Mouse (Mus musculus): ENCODE results near the gene Mdh1b. TPM values are rescaled to one million over a fixed set of nuclear protein-coding genes. Genes with fewer than 3 reads are reported as not detected.

Gene Mdh1b
- 0.16 TPM in 1 of 2 replicates, not detected in the other for polyA plus RNA-seq (2016; fragmentation: Nextera tagmentation; extraction: Ambion mirVana)

DNA sequence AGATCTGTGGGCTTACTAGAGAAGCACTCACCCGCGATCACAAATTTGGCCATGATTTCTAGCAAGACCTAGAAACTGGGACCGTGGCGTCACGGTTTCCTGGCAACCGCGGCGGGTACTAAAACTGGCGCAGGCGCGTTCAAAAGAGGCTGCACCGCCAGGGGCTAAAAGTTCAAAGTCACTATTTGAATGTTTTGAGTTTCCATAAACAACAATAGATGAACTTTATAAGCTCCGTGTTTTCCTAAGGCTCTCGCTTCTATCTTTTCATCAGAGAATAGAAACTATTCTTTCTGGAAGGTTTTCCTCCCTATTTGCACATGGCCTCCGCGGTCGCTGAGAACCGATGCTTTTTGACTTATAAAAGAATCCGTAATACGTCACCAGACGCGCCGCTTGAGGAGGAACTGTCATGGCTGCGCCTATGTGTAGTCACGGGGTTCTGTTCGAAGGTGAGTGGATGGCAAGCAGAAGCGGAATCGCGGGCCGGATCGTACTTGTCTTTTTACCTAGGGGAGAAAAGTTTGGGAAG lies at the start of gene Mdh1b, which contains the start of gene Fastkd2:
Mdh1b (minus strand) TSS at position 79 of the 532 bp plus-strand sequence.
Fastkd2 (plus strand) TSS at position 375 of the 532 bp plus-strand sequence.
- Histone ChIP-seq H3K4me1 (peaks cover 12% of the 10 kb centered on the region), H3K36me3 (no peaks in the 10 kb centered on the region), H3K27me3 (ENCODE audit: insufficient read depth, poor library complexity, severe bottlenecking) (no peaks in the 10 kb centered on the region), H3K27ac (peak within 1 kb of the TSS; percentile 89), H3K9me3 (no peaks in the 10 kb centered on the region), H3K4me3 (peak within 1 kb of the TSS; percentile 78)
- DNase-seq (ENCODE audit: low spot score) = peak; percentile 95
- WGBS = under 1% methylated on average over 31 of the region's 31 CpGs

GRCm38 (mm10) chr1:63776902-63777630 lies 46.9 kb upstream of the Mdh1b start:
- H3K4me3 ChIP-seq = no peak overlapping the region
- no peaks in the 10 kb centered on the region for H3K27me3 ChIP-seq (ENCODE audit: insufficient read depth, poor library complexity, severe bottlenecking)
- no peaks in the 10 kb centered on the region for H3K4me1 ChIP-seq
- no peak for DNase-seq (ENCODE audit: low spot score)
- H3K27ac ChIP-seq = no peak overlapping the region
- no peaks in the 10 kb centered on the region for H3K36me3 ChIP-seq
- no peaks in the 10 kb centered on the region for H3K9me3 ChIP-seq
- 42% methylated on average over 4 of the region's 4 CpGs for WGBS

DNA sequence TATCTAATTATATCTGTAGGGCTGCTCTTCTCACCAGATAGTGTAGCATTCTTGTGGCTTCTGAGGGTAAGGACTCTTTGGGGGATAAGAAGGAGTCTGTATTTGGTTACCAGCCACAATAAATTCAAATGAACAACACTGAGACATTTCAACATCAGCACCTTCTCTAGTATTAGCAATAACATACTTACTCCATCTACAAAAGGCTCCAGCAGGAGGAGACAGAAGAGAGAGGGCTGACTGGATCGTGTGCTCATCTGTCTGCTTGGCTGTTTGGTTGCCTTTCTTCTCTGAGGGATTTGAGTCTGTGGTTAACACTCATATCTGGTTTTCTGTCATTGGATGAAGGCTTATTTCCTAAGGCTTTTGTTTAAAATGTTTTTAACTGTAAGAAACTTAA lies 46.3 kb upstream of the Mdh1b start:
- no peaks in the 10 kb centered on the region for H3K36me3 ChIP-seq
- H3K9me3 ChIP-seq = no peaks in the 10 kb centered on the region
- no peak for DNase-seq (ENCODE audit: low spot score)
- H3K4me1 ChIP-seq = no peaks in the 10 kb centered on the region
- H3K27me3 ChIP-seq (ENCODE audit: insufficient read depth, poor library complexity, severe bottlenecking) = no peaks in the 10 kb centered on the region
- H3K27ac ChIP-seq = no peak overlapping the region
- 51% methylated on average over 1 of the region's 1 CpGs for WGBS
- H3K4me3 ChIP-seq = no peak overlapping the region

DNA sequence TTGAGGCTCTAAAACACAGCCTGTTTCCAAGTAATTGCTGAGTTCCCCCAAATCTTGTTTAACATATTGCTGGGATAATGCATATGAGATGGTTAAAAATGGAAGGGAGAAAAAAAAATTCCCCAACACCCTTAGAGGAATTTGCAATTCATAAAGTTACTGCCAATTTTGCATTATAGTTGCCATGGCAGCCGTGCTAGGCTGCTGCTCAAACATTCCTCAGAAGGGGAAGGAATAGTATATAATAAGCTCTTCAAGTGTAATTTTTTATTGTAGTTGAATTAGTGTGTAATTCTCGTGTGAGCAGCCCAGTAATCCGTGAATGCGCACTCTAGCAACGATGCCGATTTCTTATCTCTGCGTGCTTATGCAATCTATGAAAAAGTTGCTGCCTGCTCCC lies 40.2 kb upstream of the Mdh1b start:
- 87% methylated on average over 7 of the region's 7 CpGs for WGBS
- H3K36me3 ChIP-seq = no peaks in the 10 kb centered on the region
- no peak overlapping the region for H3K4me3 ChIP-seq
- DNase-seq (ENCODE audit: low spot score) = no peak
- H3K27me3 ChIP-seq (ENCODE audit: insufficient read depth, poor library complexity, severe bottlenecking) = no peaks in the 10 kb centered on the region
- no peak overlapping the region for H3K27ac ChIP-seq
- no peaks in the 10 kb centered on the region for H3K4me1 ChIP-seq
- H3K9me3 ChIP-seq = no peaks in the 10 kb centered on the region

DNA sequence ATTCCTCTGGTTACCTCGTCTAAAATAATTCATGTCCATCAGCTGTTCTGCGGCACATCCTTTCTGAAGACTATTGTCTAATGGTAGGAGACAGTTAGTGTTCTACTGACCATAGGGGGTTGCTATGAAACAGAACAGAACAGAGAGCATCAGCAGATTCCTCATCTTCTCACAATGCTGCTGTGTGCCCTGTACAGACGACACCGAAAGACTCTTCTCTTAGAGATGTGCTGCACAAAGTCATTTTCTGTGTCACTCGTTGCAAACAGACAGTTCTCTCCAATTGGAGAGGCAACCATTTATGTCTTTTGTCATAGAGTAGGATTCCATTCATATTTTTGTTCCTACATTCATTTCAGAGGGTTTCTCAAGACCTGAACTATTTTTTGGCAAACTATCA lies 39.0 kb upstream of the Mdh1b start, which contains the start of gene 4933402D24Rik:
4933402D24Rik (minus strand) TSS at position 101 of the 400 bp plus-strand sequence.
- H3K27ac ChIP-seq = no peak within 1 kb of the TSS

DNA sequence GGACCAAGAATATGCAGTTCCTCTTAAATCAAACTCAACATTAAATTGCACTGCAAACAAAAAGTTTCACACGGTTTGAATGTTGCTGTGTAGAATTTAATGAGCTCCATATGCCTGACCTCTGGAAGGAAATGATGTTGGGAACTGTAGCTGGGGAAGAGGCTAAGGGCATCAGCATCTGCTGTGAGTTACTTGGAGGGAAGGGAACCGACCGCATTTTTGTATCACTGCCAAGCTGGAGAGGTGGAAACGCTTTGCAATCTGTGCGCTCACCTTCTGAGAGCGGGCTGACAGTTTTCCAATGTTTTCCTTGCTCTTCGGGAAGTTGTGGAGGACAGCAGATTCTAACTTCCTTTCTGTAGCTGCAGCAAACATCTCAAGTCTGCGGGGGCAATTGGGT lies 38.0 kb upstream of the Mdh1b start:
- WGBS = 71% methylated on average over 8 of the region's 8 CpGs
- no peak for DNase-seq (ENCODE audit: low spot score)
- Histone ChIP-seq H3K9me3 (no peaks in the 10 kb centered on the region), H3K4me3 (no peak overlapping the region), H3K36me3 (no peaks in the 10 kb centered on the region), H3K27ac (no peak overlapping the region), H3K27me3 (ENCODE audit: insufficient read depth, poor library complexity, severe bottlenecking) (no peaks in the 10 kb centered on the region), H3K4me1 (no peaks in the 10 kb centered on the region)

More for the DNA sequence above, 39.0 kb upstream of the Mdh1b start, which contains the start of gene 4933402D24Rik:
- Histone ChIP-seq H3K9me3 (no peaks in the 10 kb centered on the region), H3K36me3 (no peaks in the 10 kb centered on the region), H3K4me3 (no peak within 1 kb of the TSS), H3K4me1 (no peaks in the 10 kb centered on the region), H3K27me3 (ENCODE audit: insufficient read depth, poor library complexity, severe bottlenecking) (no peaks in the 10 kb centered on the region)
- no peak for DNase-seq (ENCODE audit: low spot score)
- 81% methylated on average over 5 of the region's 5 CpGs for WGBS

- Histone ChIP-seq H3K4me3 (no peak overlapping the region), H3K27ac (no peak overlapping the region), H3K27me3 (ENCODE audit: insufficient read depth, poor library complexity, severe bottlenecking) (no peaks in the 10 kb centered on the region), H3K9me3 (no peaks in the 10 kb centered on the region), H3K36me3 (no peaks in the 10 kb centered on the region), H3K4me1 (no peaks in the 10 kb centered on the region)
- DNase-seq (ENCODE audit: low spot score) = no peak
- 82% methylated on average over 7 of the region's 7 CpGs for WGBS
Measured at GRCm38 (mm10) chr1:63764395-63764794, 34.3 kb upstream of the Mdh1b start.

DNA sequence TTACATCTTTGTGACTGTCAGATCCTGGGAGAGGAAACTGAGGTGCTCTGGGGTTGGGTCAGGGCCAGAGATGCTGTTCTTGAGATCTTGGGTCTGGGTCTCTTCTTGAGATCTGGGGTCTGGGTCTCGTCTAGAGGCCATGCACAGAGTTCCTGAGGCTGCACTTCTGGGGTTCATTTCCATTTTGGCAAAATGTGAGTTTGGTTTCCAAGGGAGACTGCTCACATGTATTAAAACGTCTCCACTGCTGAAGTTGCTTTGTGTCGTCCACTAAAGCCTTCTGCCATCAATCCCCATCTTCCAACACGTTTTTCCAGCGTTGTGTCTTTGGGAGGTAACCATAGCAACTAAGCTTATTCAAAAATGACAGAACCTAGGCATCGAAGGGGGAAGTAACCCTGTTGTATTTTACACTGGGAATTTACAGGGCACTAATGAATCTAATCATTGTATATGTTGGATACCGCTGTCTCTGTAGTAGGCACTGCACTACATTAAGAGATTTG lies 33.8 kb upstream of the Mdh1b start:
- Histone ChIP-seq H3K27me3 (ENCODE audit: insufficient read depth, poor library complexity, severe bottlenecking) (no peaks in the 10 kb centered on the region), H3K9me3 (no peaks in the 10 kb centered on the region), H3K4me1 (no peaks in the 10 kb centered on the region), H3K36me3 (no peaks in the 10 kb centered on the region), H3K27ac (no peak overlapping the region; the same call in 1 of the 2 replicates), H3K4me3 (no peak overlapping the region)
- WGBS = 65% methylated on average over 7 of the region's 7 CpGs
- DNase-seq (ENCODE audit: low spot score) = no peak

DNA sequence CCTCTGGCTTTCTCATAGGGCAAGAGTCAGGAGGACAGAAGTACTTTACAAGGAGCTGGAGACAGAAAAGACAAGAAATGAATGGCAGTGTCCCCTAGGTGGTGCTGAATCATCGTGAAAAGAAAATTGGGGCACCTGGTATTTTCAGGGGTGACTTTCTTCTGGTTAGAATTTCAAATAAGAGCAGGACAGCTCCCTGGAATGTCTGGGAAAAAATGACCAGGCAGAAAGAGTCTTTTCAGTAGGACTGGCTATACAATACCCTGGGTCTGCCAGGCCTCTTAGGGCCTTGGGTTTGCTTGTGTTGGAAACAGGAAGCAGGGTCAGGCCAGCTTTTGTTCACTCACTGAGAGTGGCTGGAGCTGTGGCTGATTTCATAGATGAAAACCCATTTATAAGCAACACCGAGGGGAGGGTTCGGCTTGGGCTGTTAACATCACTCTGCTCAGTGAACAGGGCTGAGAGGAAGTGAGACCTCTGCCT lies 33.1 kb upstream of the Mdh1b start:
- Histone ChIP-seq H3K4me1 (no peaks in the 10 kb centered on the region), H3K27me3 (ENCODE audit: insufficient read depth, poor library complexity, severe bottlenecking) (no peaks in the 10 kb centered on the region), H3K9me3 (no peaks in the 10 kb centered on the region), H3K27ac (no peak overlapping the region; the same call in 1 of the 2 replicates), H3K4me3 (no peak overlapping the region), H3K36me3 (no peaks in the 10 kb centered on the region)
- DNase-seq (ENCODE audit: low spot score) = no peak
- 44% methylated on average over 3 of the region's 3 CpGs for WGBS

DNA sequence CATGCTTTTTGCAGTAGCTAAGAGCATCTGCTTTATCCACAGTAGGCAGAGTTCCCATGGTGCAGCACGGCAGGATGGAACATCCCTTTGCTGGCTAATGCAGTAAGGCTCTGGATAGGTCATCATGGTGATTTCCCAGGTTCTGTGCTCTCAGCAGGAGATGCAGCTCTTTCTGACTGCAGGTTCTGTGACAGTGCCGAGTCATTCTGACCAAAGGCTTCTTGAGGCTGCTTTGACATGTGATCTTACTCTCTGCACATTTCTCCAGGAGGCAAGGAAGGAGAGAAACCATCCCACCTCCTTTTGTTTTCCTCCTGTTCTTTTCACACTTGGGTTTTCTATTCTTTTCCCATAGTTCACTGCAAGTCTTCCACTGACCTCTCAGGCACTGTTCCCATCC lies 25.9 kb upstream of the Mdh1b start:
- Histone ChIP-seq H3K4me1 (no peaks in the 10 kb centered on the region), H3K9me3 (no peaks in the 10 kb centered on the region), H3K27me3 (ENCODE audit: insufficient read depth, poor library complexity, severe bottlenecking) (no peaks in the 10 kb centered on the region), H3K27ac (no peak overlapping the region), H3K36me3 (peaks cover 18% of the 10 kb centered on the region), H3K4me3 (no peak overlapping the region)
- WGBS = 53% methylated on average over 2 of the region's 2 CpGs
- no peak for DNase-seq (ENCODE audit: low spot score)

- no peak for DNase-seq (ENCODE audit: low spot score)
- Histone ChIP-seq H3K9me3 (no peaks in the 10 kb centered on the region), H3K36me3 (no peaks in the 10 kb centered on the region), H3K4me1 (peaks cover 12% of the 10 kb centered on the region), H3K27ac (peak overlapping the region; percentile 89), H3K27me3 (ENCODE audit: insufficient read depth, poor library complexity, severe bottlenecking) (no peaks in the 10 kb centered on the region), H3K4me3 (peak overlapping the region; percentile 78)
- WGBS = 49% methylated on average over 8 of the region's 8 CpGs
Measured at GRCm38 (mm10) chr1:63729796-63730195, 322 bp downstream of the Mdh1b start.

- H3K36me3 ChIP-seq = no peaks in the 10 kb centered on the region
- H3K9me3 ChIP-seq = no peaks in the 10 kb centered on the region
- DNase-seq (ENCODE audit: low spot score) = no peak
Measured at GRCm38 (mm10) chr1:63720161-63720560, 10.0 kb downstream of the Mdh1b start.

DNA sequence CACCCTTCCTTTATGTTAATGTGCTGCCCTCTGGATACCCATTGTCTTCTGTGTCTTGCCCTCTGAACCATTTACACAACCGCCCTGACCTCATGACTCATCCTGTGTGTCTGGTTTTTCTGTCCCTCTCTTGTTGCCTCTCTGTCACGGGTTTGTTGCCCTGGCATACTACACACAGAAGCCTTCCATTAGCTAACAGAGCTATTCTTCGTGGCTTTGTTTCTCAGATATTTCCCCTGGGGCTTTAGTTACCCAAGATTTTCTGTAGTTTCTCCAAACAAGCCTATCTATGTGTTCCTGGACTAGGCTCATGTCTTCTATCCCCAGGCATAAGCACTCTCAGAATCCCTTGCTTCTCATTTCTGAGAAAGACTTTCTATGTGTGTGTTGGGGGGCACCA lies 21.2 kb downstream of the Mdh1b start:
- no peaks in the 10 kb centered on the region for H3K36me3 ChIP-seq
- no peak for DNase-seq (ENCODE audit: low spot score)
- no peak overlapping the region for H3K4me3 ChIP-seq
- H3K27ac ChIP-seq = no peak overlapping the region
- H3K4me1 ChIP-seq = no peaks in the 10 kb centered on the region
- no peaks in the 10 kb centered on the region for H3K27me3 ChIP-seq (ENCODE audit: insufficient read depth, poor library complexity, severe bottlenecking)
- H3K9me3 ChIP-seq = 0 out of 2 replicates have a peak, but pooled peaks cover 3% of the 10 kb centered on the region
- 71% methylated on average over 3 of the region's 3 CpGs for WGBS

More at GRCm38 (mm10) chr1:63720161-63720560, 10.0 kb downstream of the Mdh1b start:
- Histone ChIP-seq H3K27ac (no peak overlapping the region), H3K4me1 (no peaks in the 10 kb centered on the region), H3K27me3 (ENCODE audit: insufficient read depth, poor library complexity, severe bottlenecking) (no peaks in the 10 kb centered on the region), H3K4me3 (no peak overlapping the region)
- 71% methylated on average over 7 of the region's 7 CpGs for WGBS

Measured in heart, embryonic 10.5 days (tissue).